Mouse (Mus musculus): ENCODE results near the gene R3hdm2.

Gene R3hdm2

GRCm38 (mm10) chr10:127517941-127518340 is 137.8 kb downstream of the R3hdm2 start:
- no peak for DNase-seq (ENCODE audit: low spot score)

- no peak for DNase-seq (ENCODE audit: low spot score)
Observed at GRCm38 (mm10) chr10:127519041-127519701, 139.0 kb downstream of the R3hdm2 start.

GRCm38 (mm10) chr10:127519903-127520713 is 140.0 kb downstream of the R3hdm2 start:
- no peak for DNase-seq (ENCODE audit: low spot score)

- DNase-seq (ENCODE audit: low spot score), result no peak
Observed at GRCm38 (mm10) chr10:127520714-127521357, 140.7 kb downstream of the R3hdm2 start.

GRCm38 (mm10) chr10:127521611-127522080 is 141.5 kb downstream of the R3hdm2 start:
- DNase-seq (ENCODE audit: low spot score), result no peak

GRCm38 (mm10) chr10:127522088-127522581 is 142.0 kb downstream of the R3hdm2 start, which contains the start of gene Shmt2:
Gene Shmt2 (minus strand): TSS chr10:127522444.
- peak; percentile 75 for DNase-seq (ENCODE audit: low spot score)

GRCm38 (mm10) chr10:127524646-127525255 is 144.6 kb downstream of the R3hdm2 start:
- no peak for DNase-seq (ENCODE audit: low spot score)

- DNase-seq (ENCODE audit: low spot score), result no peak
Observed at GRCm38 (mm10) chr10:127526048-127526447, 145.9 kb downstream of the R3hdm2 start.

GRCm38 (mm10) chr10:127526681-127527080 is 146.6 kb downstream of the R3hdm2 start:
- no peak for DNase-seq (ENCODE audit: low spot score)

GRCm38 (mm10) chr10:127527481-127527880 is 147.4 kb downstream of the R3hdm2 start:
- no peak for DNase-seq (ENCODE audit: low spot score)

- no peak for DNase-seq (ENCODE audit: low spot score)
Observed at GRCm38 (mm10) chr10:127530945-127531344, 150.8 kb downstream of the R3hdm2 start.

- no peak for DNase-seq (ENCODE audit: low spot score)
Observed at GRCm38 (mm10) chr10:127531548-127531947, 151.4 kb downstream of the R3hdm2 start.

- no peak for DNase-seq (ENCODE audit: low spot score)
Observed at GRCm38 (mm10) chr10:127534036-127534928, 154.2 kb downstream of the R3hdm2 start, which contains the start of gene Nxph4. Gene Nxph4 (minus strand): TSS chr10:127534559.

GRCm38 (mm10) chr10:127534929-127535384 is 154.8 kb downstream of the R3hdm2 start:
- DNase-seq (ENCODE audit: low spot score), result no peak

- DNase-seq (ENCODE audit: low spot score), result no peak
Observed at GRCm38 (mm10) chr10:127536586-127537314, 156.6 kb downstream of the R3hdm2 start.

- peak; percentile 72 for DNase-seq (ENCODE audit: low spot score)
Observed at GRCm38 (mm10) chr10:127537854-127538583, 157.9 kb downstream of the R3hdm2 start.

- DNase-seq (ENCODE audit: low spot score), result no peak
Observed at GRCm38 (mm10) chr10:127541510-127541909, 161.4 kb downstream of the R3hdm2 start.

- DNase-seq (ENCODE audit: low spot score), result peak; percentile 56
Observed at GRCm38 (mm10) chr10:127542084-127542483, 162.0 kb downstream of the R3hdm2 start.

GRCm38 (mm10) chr10:127542720-127543119 is 162.6 kb downstream of the R3hdm2 start:
- DNase-seq (ENCODE audit: low spot score), result no peak
